Mouse (Mus musculus) midbrain, embryonic 14.5 days (tissue): ENCODE measurements around the gene Wdr25. TPM values are rescaled to one million over a fixed set of nuclear protein-coding genes. Genes with fewer than 3 reads are reported as not detected.
A peak's percentile ranks its signal among the peaks of the same experiment; 100 is the strongest.

Experiments
- ATAC-seq: fragments of 200-750 bp; cut with Nextera tagmentation; 2 replicates; pipeline ENCODE4 v1.8.0; 2017; ENCODE audit warnings: moderate number of reproducible peaks, moderate library complexity; ENCODE audit not compliant: low FRiP score, low TSS enrichment
- DNase-seq: peaks from one replicate; pipeline ENCODE4 v3.0.0-alpha.2; 2015
- H3K27ac ChIP-seq: fragments of 300-500 bp; sonication (generic); replicated peaks from 2 replicates; pipeline ENCODE4 v1.5.1; 2014; ENCODE audit warnings: mild to moderate bottlenecking, low read depth, low read length, moderate library complexity
- H3K27me3 ChIP-seq: fragments of 300-500 bp; sonication (generic); 2 replicates; pipeline ENCODE4 v1.6.1; 2014; ENCODE audit warnings: low read length, control low read depth, mixed read lengths; ENCODE audit not compliant: control insufficient read depth, insufficient read depth
- H3K36me3 ChIP-seq: fragments of 300-500 bp; sonication (generic); 2 replicates; pipeline ENCODE4 v1.6.1; 2014; ENCODE audit warnings: low read length, control low read depth; ENCODE audit not compliant: control insufficient read depth, insufficient read depth
- H3K4me1 ChIP-seq: fragments of 300-500 bp; sonication (generic); 2 replicates; pipeline ENCODE4 v1.6.1; 2014; ENCODE audit warnings: mild to moderate bottlenecking, antibody characterized with exemption, low read length, control low read depth; ENCODE audit not compliant: control insufficient read depth, insufficient read depth
- H3K4me2 ChIP-seq: fragments of 300-500 bp; sonication (generic); 2 replicates; pipeline ENCODE4 v1.6.1; 2014; ENCODE audit warnings: mild to moderate bottlenecking, low read length, moderate library complexity
- H3K4me3 ChIP-seq: fragments of 300-500 bp; sonication (generic); replicated peaks from 2 replicates; pipeline ENCODE4 v1.5.1; 2014; ENCODE audit warnings: low read depth, low read length
- H3K9ac ChIP-seq: fragments of 300-500 bp; sonication (generic); replicated peaks from 2 replicates; pipeline ENCODE4 v1.6.1; 2014; ENCODE audit warnings: mild to moderate bottlenecking, low read length, moderate library complexity
- H3K9me3 ChIP-seq: fragments of 300-500 bp; sonication (generic); 2 replicates; pipeline ENCODE4 v1.6.1; 2016; ENCODE audit warnings: low read length, control low read depth, mixed read lengths; ENCODE audit not compliant: control insufficient read depth
- WGBS: fragments of 180-500 bp; shearing (Covaris S2); extraction: QIAGEN DNeasy Blood & Tissue Kit; methylation state at CpG from one replicate; pipeline ENCODE4 v1.1.7; 2014; 5-methylcytosine and 5-hydroxymethylcytosine counted together
- polyA plus RNA-seq: library from polyadenylated mRNA; unstranded; fragments of >200 nt; fragmentation: Nextera tagmentation; extraction: Ambion mirVana; gene quantifications from 2 replicates; pipeline ENCODE4 v1.2.1, GENCODE M21; 2014

The Wdr25 gene
- polyA plus RNA-seq, 1 experiment from 2014 or later, result 4.3 TPM

DNA sequence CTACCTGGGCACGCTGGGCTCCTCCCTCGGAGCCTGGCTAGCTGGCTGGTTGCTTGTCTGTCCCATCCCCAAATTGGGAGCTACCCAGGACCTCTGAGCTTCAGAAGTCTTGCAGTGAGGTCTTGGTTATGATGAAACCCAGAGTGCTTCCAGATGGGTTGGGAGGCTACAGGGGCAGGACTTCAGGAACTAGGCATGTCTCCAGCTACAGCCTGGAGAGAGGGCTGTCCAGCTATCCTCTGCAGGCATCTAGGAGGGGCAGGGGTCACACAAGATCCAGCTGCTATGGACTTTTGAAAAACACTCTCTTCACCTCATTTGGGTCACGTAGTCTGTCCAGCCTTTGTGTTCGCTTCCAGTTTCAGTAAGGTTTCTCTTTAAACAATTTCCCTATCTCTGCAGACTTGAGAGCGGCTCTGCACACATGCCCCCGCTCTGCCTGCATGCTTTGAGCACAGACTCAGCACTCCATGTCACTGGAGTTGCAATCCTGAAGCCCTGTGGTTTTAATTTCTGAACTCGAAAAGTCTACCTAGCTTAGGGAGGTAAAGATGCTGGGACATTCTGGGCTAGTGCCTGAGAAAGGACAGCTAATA lies 35.7 kb upstream of the Wdr25 start:
- ATAC-seq, result no peak

DNA sequence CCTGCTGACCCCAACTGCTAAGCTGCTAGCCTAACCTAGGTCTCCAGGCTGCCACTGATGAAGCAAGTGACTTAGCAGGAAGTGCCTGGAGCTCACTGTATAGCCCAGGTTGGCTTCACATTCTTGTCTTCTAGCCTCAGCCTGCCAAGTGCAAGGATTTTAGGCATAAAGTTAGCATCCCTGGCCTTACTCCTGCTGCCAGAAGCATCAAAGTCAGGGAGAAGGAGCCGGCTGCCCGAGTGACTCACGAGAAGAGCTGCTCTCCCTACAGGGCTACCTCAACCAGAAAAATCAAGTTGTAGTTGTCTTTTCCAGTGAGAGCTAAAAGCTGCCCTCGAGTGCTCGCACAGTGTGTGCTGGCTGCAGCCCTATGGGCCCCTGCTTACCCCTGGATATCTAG lies 34.9 kb upstream of the Wdr25 start:
- peaks cover 49% of the 10 kb centered on the region for H3K36me3 ChIP-seq
- H3K4me2 ChIP-seq, result no peak overlapping the region
- DNase-seq, result no peak
- no peak for ATAC-seq
- H3K9ac ChIP-seq, result no peak overlapping the region
- WGBS, result 93% methylated on average over 5 of the region's 5 CpGs
- H3K27ac ChIP-seq, result no peak overlapping the region
- no peaks in the 10 kb centered on the region for H3K4me1 ChIP-seq
- no peak overlapping the region for H3K4me3 ChIP-seq
- no peaks in the 10 kb centered on the region for H3K9me3 ChIP-seq
- H3K27me3 ChIP-seq, result no peaks in the 10 kb centered on the region

More for the DNA sequence above, 35.7 kb upstream of the Wdr25 start:
- Histone ChIP-seq H3K9ac (no peak overlapping the region), H3K36me3 (peaks cover 41% of the 10 kb centered on the region), H3K4me3 (no peak overlapping the region), H3K27me3 (no peaks in the 10 kb centered on the region), H3K27ac (no peak overlapping the region), H3K4me1 (no peaks in the 10 kb centered on the region), H3K4me2 (no peak overlapping the region), H3K9me3 (no peaks in the 10 kb centered on the region)
- no peak for DNase-seq
- WGBS, result 89% methylated on average over 7 of the region's 7 CpGs

DNA sequence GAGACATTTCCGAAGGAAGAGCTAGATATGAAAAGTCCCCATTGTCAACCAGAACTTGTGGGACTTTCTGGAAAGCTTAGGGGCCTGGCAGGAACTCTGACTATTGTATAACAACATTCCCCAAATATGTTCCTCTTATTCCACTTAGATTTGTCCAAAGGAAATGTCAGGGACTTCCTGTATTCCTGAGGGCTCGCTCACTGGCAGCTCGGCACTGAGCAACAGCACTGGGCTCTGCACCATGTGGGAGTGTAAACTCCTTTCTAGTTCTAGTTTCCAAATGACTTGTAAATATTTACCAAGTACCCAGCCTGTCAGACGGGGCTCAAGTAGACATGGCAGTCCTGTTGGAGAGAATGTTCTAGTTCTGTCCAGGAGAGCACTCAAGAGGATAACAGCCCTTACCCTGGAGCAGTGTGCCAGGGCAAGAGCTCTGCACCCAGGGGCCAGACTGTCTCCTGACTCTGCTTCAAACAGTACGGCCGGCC lies 28.4 kb upstream of the Wdr25 start:
- 92% methylated on average over 6 of the region's 6 CpGs for WGBS
- Histone ChIP-seq H3K27ac (no peak overlapping the region), H3K9me3 (no peaks in the 10 kb centered on the region), H3K9ac (no peak overlapping the region), H3K27me3 (no peaks in the 10 kb centered on the region), H3K4me2 (no peak overlapping the region), H3K4me1 (no peaks in the 10 kb centered on the region), H3K4me3 (no peak overlapping the region), H3K36me3 (peaks cover 98% of the 10 kb centered on the region)
- DNase-seq (no peak), ATAC-seq (no peak)

DNA sequence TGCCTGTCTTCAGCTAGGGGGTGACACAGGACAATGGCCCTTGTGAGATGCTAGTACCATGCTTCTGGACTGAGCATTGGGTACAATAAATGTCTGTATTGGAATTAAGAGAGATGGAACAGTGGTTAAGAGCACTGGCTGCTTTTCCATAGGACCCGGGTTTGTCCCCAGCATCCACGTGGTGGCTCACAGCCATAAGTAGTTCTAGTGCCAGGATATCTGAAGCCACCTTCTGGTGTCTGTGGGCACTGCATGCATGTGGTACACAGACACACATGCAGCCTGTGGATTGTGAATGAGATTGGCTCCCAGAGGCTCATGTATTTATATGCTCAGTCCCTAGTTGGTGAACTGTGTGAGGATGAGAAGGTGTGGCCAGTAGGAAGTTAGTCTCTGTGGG lies 23.9 kb upstream of the Wdr25 start:
- no peaks in the 10 kb centered on the region for H3K9me3 ChIP-seq
- DNase-seq (peak; percentile 17), ATAC-seq (no peak)
- H3K36me3 ChIP-seq, result peaks cover 89% of the 10 kb centered on the region
- H3K27me3 ChIP-seq, result no peaks in the 10 kb centered on the region
- H3K4me1 ChIP-seq, result no peaks in the 10 kb centered on the region
- H3K9ac ChIP-seq, result no peak overlapping the region
- no peak overlapping the region for H3K4me3 ChIP-seq
- 78% methylated on average over 2 of the region's 2 CpGs for WGBS
- no peak overlapping the region for H3K4me2 ChIP-seq
- H3K27ac ChIP-seq, result no peak overlapping the region

DNA sequence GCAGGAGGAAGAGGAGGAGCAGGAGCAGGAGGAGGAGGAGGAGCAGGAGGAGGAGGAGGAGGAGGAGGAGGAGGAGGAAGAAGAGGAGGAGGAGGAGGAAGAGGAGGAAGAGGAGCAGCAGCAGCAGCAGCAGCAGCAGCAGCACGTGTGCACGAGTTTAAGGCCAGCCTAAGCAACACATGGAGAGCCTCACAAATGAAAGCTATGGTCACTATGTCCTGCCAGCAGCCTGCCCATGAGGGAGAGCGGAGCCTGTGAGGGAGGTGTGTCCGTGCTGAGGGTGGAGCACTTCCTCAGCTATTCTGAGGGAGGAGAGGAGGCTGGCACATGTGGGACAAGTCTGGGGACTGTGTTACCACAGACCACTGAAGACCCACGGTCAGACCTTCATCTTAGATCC lies 20.3 kb upstream of the Wdr25 start:
- Histone ChIP-seq H3K4me3 (no peak overlapping the region), H3K4me1 (no peaks in the 10 kb centered on the region), H3K9ac (no peak overlapping the region), H3K4me2 (no peak overlapping the region), H3K36me3 (peaks cover 82% of the 10 kb centered on the region), H3K27ac (no peak overlapping the region), H3K9me3 (no peaks in the 10 kb centered on the region), H3K27me3 (no peaks in the 10 kb centered on the region)
- WGBS, result 83% methylated on average over 5 of the region's 5 CpGs
- ATAC-seq (no peak), DNase-seq (no peak)

DNA sequence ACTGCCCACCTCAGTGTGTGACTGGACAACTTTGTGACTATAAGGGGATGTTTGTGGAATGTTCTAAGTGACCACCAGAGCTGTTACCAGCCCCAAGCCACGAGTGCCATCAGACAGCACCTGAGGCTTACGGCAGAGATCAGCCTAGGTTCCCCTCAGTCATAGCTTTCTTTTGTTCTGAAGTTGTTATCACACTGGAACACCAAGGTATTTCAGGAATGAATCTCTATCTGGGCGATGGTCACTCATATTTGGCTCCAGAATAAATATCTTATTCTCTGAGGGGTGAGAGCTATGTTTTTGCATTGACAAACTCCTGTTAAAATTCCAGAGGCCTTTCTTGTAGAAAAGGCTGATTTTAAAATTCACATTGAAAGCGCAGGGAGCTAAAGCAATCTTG lies 14.3 kb upstream of the Wdr25 start:
- Histone ChIP-seq H3K36me3 (peaks cover 84% of the 10 kb centered on the region), H3K27ac (no peak overlapping the region), H3K4me2 (no peak overlapping the region), H3K9ac (no peak overlapping the region), H3K4me1 (no peaks in the 10 kb centered on the region), H3K4me3 (no peak overlapping the region), H3K9me3 (no peaks in the 10 kb centered on the region), H3K27me3 (no peaks in the 10 kb centered on the region)
- DNase-seq (no peak), ATAC-seq (no peak)
- 94% methylated on average over 4 of the region's 4 CpGs for WGBS

DNA sequence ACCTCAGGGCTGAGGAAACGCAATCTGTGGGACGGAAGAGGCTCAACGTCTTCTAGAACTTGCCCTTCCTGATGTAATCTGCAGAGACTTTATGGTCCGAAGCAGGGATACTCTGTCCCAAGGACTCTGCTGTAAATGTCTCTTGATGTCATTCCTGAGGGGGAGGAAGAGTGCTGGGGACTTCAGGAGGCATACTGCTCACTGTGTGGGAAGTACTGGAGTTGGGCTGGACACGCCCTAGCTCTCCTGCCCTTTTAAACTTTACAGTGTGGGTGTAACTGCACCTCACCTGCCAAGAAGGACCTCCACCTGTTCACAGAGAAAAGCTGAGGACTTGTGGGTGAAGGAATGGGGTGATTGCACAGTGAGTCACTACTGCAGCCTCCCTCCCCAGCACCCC lies 12.8 kb upstream of the Wdr25 start:
- Histone ChIP-seq H3K9ac (no peak overlapping the region), H3K4me2 (no peak overlapping the region), H3K27me3 (no peaks in the 10 kb centered on the region), H3K4me1 (no peaks in the 10 kb centered on the region), H3K9me3 (no peaks in the 10 kb centered on the region), H3K27ac (no peak overlapping the region), H3K4me3 (no peak overlapping the region), H3K36me3 (peaks cover 83% of the 10 kb centered on the region)
- no peak for DNase-seq
- no peak for ATAC-seq
- WGBS, result 98% methylated on average over 5 of the region's 5 CpGs

DNA sequence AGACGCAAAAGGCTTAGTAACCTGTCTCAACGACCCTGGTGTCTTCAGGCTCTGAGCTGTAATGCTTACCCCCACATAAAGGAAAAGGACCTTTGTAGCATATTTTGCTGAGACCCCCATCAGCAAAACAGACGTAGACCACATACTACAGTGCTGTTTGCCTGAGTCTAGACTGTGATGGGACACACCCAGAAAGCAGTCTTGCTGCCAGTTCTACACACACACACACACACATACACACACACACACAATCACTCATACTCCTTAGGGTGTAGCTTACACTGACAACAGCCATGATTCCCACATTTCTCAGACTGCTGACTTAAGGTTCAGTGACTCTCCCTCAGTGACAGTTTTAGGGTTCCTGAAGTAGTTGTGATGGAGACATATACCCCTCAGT lies 12.2 kb upstream of the Wdr25 start:
- Histone ChIP-seq H3K27me3 (no peaks in the 10 kb centered on the region), H3K4me1 (no peaks in the 10 kb centered on the region), H3K9me3 (no peaks in the 10 kb centered on the region), H3K4me3 (no peak overlapping the region), H3K4me2 (no peak overlapping the region), H3K9ac (no peak overlapping the region), H3K36me3 (peaks cover 83% of the 10 kb centered on the region), H3K27ac (no peak overlapping the region)
- no peak for ATAC-seq
- WGBS, result 92% methylated on average over 3 of the region's 3 CpGs
- no peak for DNase-seq

DNA sequence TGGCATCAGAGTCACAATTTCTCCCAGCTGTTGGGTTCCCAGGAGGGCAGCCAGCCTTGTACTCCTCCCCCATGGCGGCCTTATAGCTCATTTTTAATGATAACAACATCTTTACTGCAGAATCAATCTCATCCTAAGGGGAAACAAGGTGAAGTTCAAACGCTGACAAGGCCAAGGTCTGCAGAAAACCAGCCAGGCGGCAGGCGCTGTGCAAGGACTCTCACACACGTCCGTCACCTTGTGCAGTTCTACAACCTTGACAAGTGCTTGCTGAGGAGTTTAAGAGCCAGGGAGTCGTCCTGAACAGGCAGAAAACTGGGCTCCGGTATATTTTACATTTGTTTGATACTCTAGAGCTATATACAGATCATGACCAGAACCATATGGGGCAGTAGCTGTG lies 10.7 kb upstream of the Wdr25 start:
- 89% methylated on average over 8 of the region's 8 CpGs for WGBS
- H3K4me2 ChIP-seq, result no peak overlapping the region
- no peak overlapping the region for H3K27ac ChIP-seq
- H3K27me3 ChIP-seq, result no peaks in the 10 kb centered on the region
- no peaks in the 10 kb centered on the region for H3K4me1 ChIP-seq
- ATAC-seq, result no peak
- no peak overlapping the region for H3K4me3 ChIP-seq
- no peak overlapping the region for H3K9ac ChIP-seq
- no peak for DNase-seq
- H3K9me3 ChIP-seq, result no peaks in the 10 kb centered on the region
- H3K36me3 ChIP-seq, result peaks cover 90% of the 10 kb centered on the region
